Mouse (Mus musculus) kidney, adult 2 months (tissue): ENCODE data around the gene Cnep1r1.

ENCODE experiments used
- CTCF ChIP-seq: fragments of 200-500 bp; conservative IDR thresholded peaks from 2 replicates; pipeline ENCODE4 v1.5.1; 2011; ENCODE audit warnings: low read depth, mild to moderate bottlenecking, control low read depth, low read length, moderate library complexity, mixed read lengths; ENCODE audit not compliant: insufficient read depth, insufficient read length
- POLR2A ChIP-seq: fragments of 200-500 bp; IDR thresholded peaks from one replicate; pipeline ENCODE4 v1.6.1; 2011; ENCODE audit warnings: low read depth, low read length, control low read depth

GRCm38 (mm10) chr8:88082183-88082582 is 36.4 kb upstream of the Cnep1r1 start:
- TF ChIP-seq POLR2A (no peak), CTCF (no peak)
